Mouse (Mus musculus) myocyte (in vitro differentiated cells): ENCODE data around the gene Gm16253.

Experiments used
- POLR2A ChIP-seq: IDR thresholded peaks from one replicate; pipeline ENCODE4 v1.6.1; 2011; ENCODE audit warnings: low read depth, mild to moderate bottlenecking, control low read depth, moderate library complexity; ENCODE audit not compliant: insufficient read length
- POLR2AphosphoS2 ChIP-seq: IDR thresholded peaks from one replicate; pipeline ENCODE4 v1.6.1; 2011; ENCODE audit warnings: low read depth, control low read depth; ENCODE audit not compliant: insufficient read length
- REST ChIP-seq: IDR thresholded peaks from one replicate; pipeline ENCODE4 v1.6.1; 2011; ENCODE audit warnings: mild to moderate bottlenecking, control low read depth, moderate library complexity; ENCODE audit not compliant: insufficient read depth, insufficient read length

DNA sequence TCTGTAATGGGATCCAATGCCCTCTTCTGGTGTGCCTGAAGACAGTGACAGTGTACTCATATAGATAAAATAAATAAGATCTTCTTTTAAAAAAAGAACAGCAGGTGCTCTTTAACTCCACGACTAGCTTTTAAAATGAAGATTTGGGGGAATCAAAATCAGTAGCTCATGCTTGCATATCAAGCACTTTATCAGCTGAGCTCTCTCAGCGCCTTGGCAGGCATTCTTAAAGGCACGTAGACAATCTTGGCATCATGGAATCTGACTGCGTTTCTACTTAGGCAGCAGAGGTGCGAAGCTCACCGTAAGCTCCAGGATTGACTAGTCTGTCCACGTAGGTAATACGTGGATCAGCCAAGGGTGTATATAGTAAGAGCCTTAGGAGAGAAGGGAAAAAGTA, 34.2 kb upstream of the Gm16253 start:
- TF ChIP-seq POLR2A (no peak), REST (no peak), POLR2AphosphoS2 (no peak)
